Comparison of ENCODE assay signal across 8 mouse cellular contexts in genomic region chr3:121291560-121292258, GRCm38 (mm10). TPM values are rescaled to one million over a fixed set of nuclear protein-coding genes. Genes with fewer than 3 reads are reported as not detected.
A peak's percentile ranks its signal among the peaks of the same experiment; 100 is the strongest.
DNase-seq lines count a peak whose midpoint lies in the region; ATAC-seq and TF ChIP-seq lines count a peak whose summit lies in the region.

Alg14 (plus strand) TSS chr3:121291773.

- no peaks in the 10 kb centered on the region for H3K27me3 ChIP-seq in embryonic facial prominence, embryonic 15.5 days
- H3K27me3 ChIP-seq in limb, embryonic 14.5 days (ENCODE audit: control insufficient read depth, insufficient read depth, low read length) = no peaks in the 10 kb centered on the region
- H3K27me3 ChIP-seq in midbrain, postnatal 0 days (ENCODE audit: insufficient read depth, low read length) = no peaks in the 10 kb centered on the region

- TF ChIP-seq CTCF in bone marrow, adult 2 months (IDR thresholded peaks at IDR 0.05; ENCODE audit: control insufficient read depth, insufficient read depth, low read length) = no peak
- TF ChIP-seq CTCF in midbrain, postnatal 0 days (IDR thresholded peaks at IDR 0.05) = peak; percentile 45

- peak; percentile 69 for TF ChIP-seq POLR2A in bone marrow, adult 2 months (IDR thresholded peaks at IDR 0.05; ENCODE audit: borderline replicate concordance, control insufficient read depth, low read depth, low read length)
- peak; percentile 83; the same call in 1 of the 2 replicates for TF ChIP-seq POLR2A in limb, embryonic 14.5 days (IDR thresholded peaks at IDR 0.05; ENCODE audit: borderline replicate concordance, extremely low read depth, insufficient read depth, insufficient read length)

- under 1% methylated on average over 42 of the region's 42 CpGs for WGBS in bone marrow, adult 2 months
- under 1% methylated on average over 42 of the region's 42 CpGs for WGBS in embryonic facial prominence, embryonic 15.5 days
- 1% methylated on average over 42 of the region's 42 CpGs for whole genome bisulfite sequencing in limb, embryonic 14.5 days
- under 1% methylated on average over 42 of the region's 42 CpGs for WGBS in midbrain, postnatal 0 days

- peak; percentile 96 for ATAC-seq in embryonic facial prominence, embryonic 15.5 days (ENCODE audit: insufficient number of reproducible peaks, low FRiP score, low TSS enrichment, low read depth)
- peak; percentile 99 for ATAC-seq in limb, embryonic 14.5 days (ENCODE audit: low FRiP score, low read depth)
- ATAC-seq in midbrain, postnatal 0 days (ENCODE audit: low FRiP score) = peak; percentile 96

- no peaks in the 10 kb centered on the region for H3K9me3 ChIP-seq in embryonic facial prominence, embryonic 15.5 days (replicated peaks)
- H3K9me3 ChIP-seq in limb, embryonic 14.5 days (ENCODE audit: control insufficient read depth, low read length) = no peaks in the 10 kb centered on the region
- H3K9me3 ChIP-seq in midbrain, postnatal 0 days (ENCODE audit: low read length) = no peaks in the 10 kb centered on the region

- H3K36me3 ChIP-seq in embryonic facial prominence, embryonic 15.5 days = no peaks in the 10 kb centered on the region; the same call in 1 of the 2 replicates
- no peaks in the 10 kb centered on the region for H3K36me3 ChIP-seq in limb, embryonic 14.5 days (ENCODE audit: control insufficient read depth, insufficient read depth, low read length)
- H3K36me3 ChIP-seq in midbrain, postnatal 0 days (ENCODE audit: insufficient read depth, low read length) = no peaks in the 10 kb centered on the region

- no peaks in the 10 kb centered on the region; the same call in 1 of the 2 replicates for H3K4me1 ChIP-seq in bone marrow, adult 2 months (ENCODE audit: control insufficient read depth, insufficient read depth, low read length)
- H3K4me1 ChIP-seq in embryonic facial prominence, embryonic 15.5 days = peaks cover 4% of the 10 kb centered on the region; the same call in 1 of the 2 replicates
- peaks cover 5% of the 10 kb centered on the region; the same call in 1 of the 2 replicates for H3K4me1 ChIP-seq in limb, embryonic 14.5 days (ENCODE audit: control insufficient read depth, insufficient read depth, low read length)
- H3K4me1 ChIP-seq in midbrain, postnatal 0 days (ENCODE audit: insufficient read depth, low read length) = no peaks in the 10 kb centered on the region

- H3K4me3 ChIP-seq in bone marrow, adult 2 months (replicated peaks; ENCODE audit: control insufficient read depth, low read depth, low read length) = peak within 1 kb of the TSS; percentile 75
- peak within 1 kb of the TSS; percentile 73 for H3K4me3 ChIP-seq in embryonic facial prominence, embryonic 15.5 days (replicated peaks)
- peak within 1 kb of the TSS; percentile 63 for H3K4me3 ChIP-seq in limb, embryonic 14.5 days (replicated peaks; ENCODE audit: low read length)
- peak within 1 kb of the TSS; percentile 57 for H3K4me3 ChIP-seq in midbrain, postnatal 0 days (ENCODE audit: low read depth, low read length)

- H3K27ac ChIP-seq in bone marrow, adult 2 months (ENCODE audit: control insufficient read depth, insufficient read depth, low read depth, low read length, poor library complexity) = peak within 1 kb of the TSS; percentile 76
- peak within 1 kb of the TSS; percentile 97 for H3K27ac ChIP-seq in embryonic facial prominence, embryonic 15.5 days (replicated peaks)
- peak within 1 kb of the TSS; percentile 97 for H3K27ac ChIP-seq in limb, embryonic 14.5 days (replicated peaks; ENCODE audit: low read depth, low read length)
- H3K27ac ChIP-seq in midbrain, postnatal 0 days (ENCODE audit: low read depth, low read length) = peak within 1 kb of the TSS; percentile 76

- H3K4me2 ChIP-seq in embryonic facial prominence, embryonic 15.5 days (replicated peaks) = peak within 1 kb of the TSS; percentile 65
- peak within 1 kb of the TSS; percentile 64 for H3K4me2 ChIP-seq in limb, embryonic 14.5 days (replicated peaks; ENCODE audit: low read depth, low read length, severe bottlenecking)
- H3K4me2 ChIP-seq in midbrain, postnatal 0 days (ENCODE audit: low read depth, low read length, poor library complexity, severe bottlenecking) = peak within 1 kb of the TSS; percentile 56

- peak within 1 kb of the TSS; percentile 59 for H3K9ac ChIP-seq in embryonic facial prominence, embryonic 15.5 days
- H3K9ac ChIP-seq in limb, embryonic 14.5 days (ENCODE audit: low read depth, low read length, severe bottlenecking) = peak within 1 kb of the TSS; percentile 67
- H3K9ac ChIP-seq in midbrain, postnatal 0 days (replicated peaks; ENCODE audit: low read length, poor library complexity, severe bottlenecking) = peak within 1 kb of the TSS; percentile 61

- peak; percentile 99 for DNase-seq in 416B (ENCODE audit: low read depth)
- DNase-seq in heart, adult 8-10 months (ENCODE audit: low spot score) = peak; percentile 98
- peak; percentile 99 for DNase-seq in kidney, adult 9 months
- peak; percentile 98 for DNase-seq in limb, embryonic 14.5 days (ENCODE audit: low spot score)
- peak; percentile 99 for DNase-seq in midbrain, postnatal 0 days (ENCODE audit: low spot score)
- DNase-seq in spleen, postnatal 14 days (ENCODE audit: low spot score in 2 of 2) = peak; percentile 90 to 91

RNA-seq across cellular contexts. Expression of gene Alg14, which starts in this region (rescaled TPM):
- 4.7 and 5.7 TPM in 2 replicates for polyA plus RNA-seq in bone marrow, adult 2 months (2011; ENCODE audit: insufficient read depth, insufficient read length, low replicate concordance, missing spikeins)
- 40.0 and 42.9 TPM in 2 replicates for polyA plus RNA-seq in embryonic facial prominence, embryonic 15.5 days (2015; fragmentation: Nextera tagmentation; extraction: Ambion mirVana)
- 10 to 100 TPM in 2 of 4 experiments, 1 to 10 TPM in 2; 7.5 to 12.4 (median 10.9) TPM for total RNA-seq in heart, adult 8-10 months (2022)
- 21.2 and 23.7 TPM in 2 replicates for polyA plus RNA-seq in limb, embryonic 14.5 days (2012; rRNA removed)
- polyA plus RNA-seq in limb, embryonic 14.5 days (2014; fragmentation: Nextera tagmentation; extraction: Ambion mirVana) = 40.3 and 47.4 TPM in 2 replicates
- 18.5 and 18.8 TPM in 2 replicates for total RNA-seq in midbrain, postnatal 0 days (2014; rRNA removed)
- 26.0 and 31.1 TPM in 2 replicates for polyA plus RNA-seq in midbrain, postnatal 0 days (2015; fragmentation: Nextera tagmentation; extraction: Ambion mirVana)

Comparison
In these comparisons a context has a peak if more than half of its experiments do, and no peak if none do; other contexts are left out.
1. Peak in every context shown above with its lines: DNase-seq, ATAC-seq, H3K4me3 ChIP-seq and H3K27ac ChIP-seq.